Mouse (Mus musculus) layer of hippocampus, postnatal 10 days (tissue): ENCODE measurements at regions not wholly inside any gene's neighbourhood (a gene's known extent, or its start where the extent isn't known, plus 50 kb on each side); places are given as distances from the start of the nearest gene placed in this dataset.

Source experiments
- DNase-seq, 2 experiments: peaks; one replicate each; pipeline ENCODE4 v3.0.0; 2021; ENCODE audit warnings: low spot score in 2 of 2

DNA sequence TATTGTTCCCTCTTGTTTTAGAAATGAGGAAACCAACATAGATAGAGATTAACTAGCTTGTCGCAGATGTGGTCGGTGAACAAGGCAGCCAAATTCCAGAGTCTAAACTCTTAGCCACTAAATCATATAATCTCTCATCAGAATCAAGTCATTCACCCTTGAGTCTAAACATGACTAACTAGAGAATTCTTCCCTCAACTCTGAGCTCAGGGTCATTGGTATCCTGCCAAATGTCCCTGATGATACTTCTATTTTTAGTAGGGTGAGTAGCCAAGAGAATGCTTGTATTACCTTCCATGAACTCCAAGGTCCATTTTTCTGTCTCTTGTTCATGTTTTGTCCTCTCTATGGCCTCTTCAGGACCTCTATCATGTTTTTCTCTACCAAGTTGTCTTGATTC lies 174.9 kb upstream of the Tars start:
- DNase-seq: no peak

DNA sequence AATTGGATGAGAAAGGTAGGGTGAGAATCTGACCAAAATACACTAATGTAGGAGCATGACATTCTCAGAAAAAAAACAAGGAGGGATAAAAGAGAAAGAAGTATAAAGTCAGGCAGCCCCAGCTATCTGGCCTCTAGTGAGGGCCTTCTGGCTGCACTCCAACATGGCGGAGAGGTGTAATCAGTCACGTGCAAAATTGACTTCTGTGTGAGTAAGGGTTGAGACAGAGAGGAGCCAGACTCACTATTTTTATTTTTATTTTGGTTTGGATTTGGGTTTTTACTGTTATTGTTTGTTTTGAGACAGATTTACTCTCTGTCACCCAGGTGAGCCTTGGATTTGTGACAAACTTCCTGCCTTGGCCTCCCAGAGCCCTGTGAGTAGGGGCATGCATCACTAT lies 174.0 kb upstream of the Tars start:
- DNase-seq: no peak

DNA sequence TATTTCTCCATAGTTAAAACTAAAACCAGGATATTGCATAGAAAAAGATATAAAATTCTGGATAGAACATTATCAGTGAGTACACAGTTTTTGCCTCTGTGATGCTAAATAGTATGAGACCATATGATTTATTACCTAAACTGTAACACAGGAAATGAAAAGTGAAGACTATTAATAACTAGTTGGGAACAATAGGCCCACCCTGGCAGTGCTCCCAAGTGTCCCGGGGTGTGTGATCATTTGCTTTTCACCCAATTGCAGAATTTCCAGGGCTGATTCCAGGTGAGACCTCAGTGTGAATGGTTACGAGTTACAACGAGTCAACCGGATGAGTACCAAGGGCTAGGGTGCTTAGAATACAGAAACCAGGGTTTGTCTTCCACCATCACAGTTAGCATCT lies 172.6 kb upstream of the Tars start:
- DNase-seq: no peak

DNA sequence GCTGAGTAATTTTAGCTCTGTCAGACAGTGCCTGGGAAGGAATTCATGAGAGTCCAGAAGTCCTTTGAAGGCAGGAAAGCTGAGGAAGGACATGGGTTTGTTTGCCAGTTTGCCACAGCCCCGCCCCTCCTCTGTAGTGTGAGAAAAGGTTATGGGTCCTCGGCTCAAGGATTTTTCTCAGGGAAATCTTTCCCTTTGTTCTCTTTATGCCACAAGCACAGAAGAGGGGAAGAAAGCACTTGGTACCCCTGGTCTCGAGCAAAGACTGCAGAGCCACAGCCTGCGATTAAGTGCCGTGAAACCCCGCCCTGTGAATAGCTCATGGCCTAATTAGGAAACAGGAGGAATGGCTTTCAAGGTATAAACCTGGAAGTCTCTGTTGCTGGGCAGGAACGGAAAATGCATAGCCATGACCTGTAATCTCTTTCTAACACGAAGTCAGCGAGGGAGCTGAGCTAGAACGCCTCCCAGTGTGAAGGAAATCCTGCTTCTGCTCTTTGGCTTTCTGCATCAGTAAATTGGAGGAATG lies 166.1 kb upstream of the Tars start:
- no peak for DNase-seq

DNA sequence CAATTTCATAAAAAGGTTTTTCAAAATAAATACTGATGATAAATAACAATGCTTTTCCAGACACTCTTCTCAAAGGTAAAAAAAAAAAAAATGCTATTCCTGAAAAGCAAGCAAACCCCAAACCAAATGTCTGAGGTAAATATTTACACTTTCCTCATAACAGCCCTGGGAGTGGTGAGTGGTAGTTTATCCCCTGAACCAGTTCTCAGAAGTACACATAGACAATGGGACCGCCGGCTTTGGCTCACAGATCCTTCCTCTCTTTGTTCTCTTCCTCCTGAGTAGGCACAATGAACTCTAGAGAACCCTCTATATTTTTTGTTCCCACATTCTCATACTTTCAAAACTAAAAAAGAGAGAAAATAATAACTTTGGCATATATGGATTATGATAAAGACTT lies 153.1 kb upstream of the Tars start:
- no peak for DNase-seq

DNA sequence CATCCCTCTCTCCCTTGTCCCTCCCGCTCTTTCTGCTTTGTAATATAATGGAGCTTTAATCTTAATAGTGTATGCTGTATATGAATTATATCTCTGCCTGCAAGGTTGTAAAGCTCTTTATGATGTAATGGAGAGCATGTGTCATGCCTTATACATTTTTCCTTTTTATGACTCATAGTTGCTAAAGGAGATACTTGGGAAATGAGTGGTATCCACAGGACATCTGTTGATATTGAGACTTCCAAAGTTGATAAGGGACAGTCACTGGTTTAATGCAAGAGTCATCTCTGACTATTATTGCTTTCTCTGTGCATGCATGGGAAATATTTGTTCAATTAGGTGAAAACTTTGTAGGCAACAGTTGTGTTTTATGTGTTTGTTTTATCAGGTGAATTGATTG lies 152.6 kb upstream of the Tars start:
- DNase-seq: no peak

DNA sequence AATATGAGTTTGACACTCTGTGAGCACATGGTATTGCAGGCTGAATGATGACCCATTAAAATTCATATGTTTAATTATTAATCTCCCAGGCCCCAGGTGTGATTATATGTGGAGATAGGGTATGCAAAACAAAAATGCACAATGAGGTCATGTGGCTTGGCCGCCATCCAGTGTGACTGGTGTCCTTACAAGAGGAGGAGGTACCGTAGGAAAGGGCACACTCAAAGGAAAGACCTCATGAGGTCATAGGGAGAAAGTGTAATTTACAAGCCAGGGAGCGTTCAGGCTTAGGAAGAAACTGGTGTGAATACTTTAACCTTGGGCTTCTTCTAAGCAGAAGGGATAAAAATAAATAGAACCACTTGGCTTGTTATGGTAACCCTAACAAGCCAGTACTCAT lies 140.0 kb upstream of the Tars start:
- no peak for DNase-seq

DNA sequence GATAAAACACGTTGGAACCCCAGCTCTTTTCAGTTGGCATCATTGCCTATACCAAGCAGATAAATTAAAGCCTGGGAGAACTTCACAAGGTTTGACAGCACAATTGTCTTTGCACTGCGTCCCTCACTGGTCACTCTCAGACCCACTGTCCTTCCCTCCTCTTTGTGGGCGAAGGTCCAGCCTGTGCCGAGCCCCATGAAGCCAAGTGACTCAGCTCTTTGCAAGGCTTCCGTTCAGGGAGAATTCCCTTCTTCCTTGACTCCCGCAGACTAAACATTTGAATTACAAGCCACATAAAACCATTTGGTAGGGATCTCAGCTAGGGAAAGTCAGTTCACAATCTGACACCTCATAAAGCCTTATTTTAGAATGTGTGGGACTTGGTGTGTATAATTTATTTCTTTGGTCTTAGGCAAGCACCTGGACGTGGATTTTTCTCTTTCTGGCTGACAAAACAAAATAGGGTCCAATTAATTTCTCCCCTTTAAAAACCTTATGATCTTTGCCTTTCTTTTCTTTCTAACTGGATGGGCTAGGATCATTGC lies 136.7 kb upstream of the Tars start:
- DNase-seq: no peak

DNA sequence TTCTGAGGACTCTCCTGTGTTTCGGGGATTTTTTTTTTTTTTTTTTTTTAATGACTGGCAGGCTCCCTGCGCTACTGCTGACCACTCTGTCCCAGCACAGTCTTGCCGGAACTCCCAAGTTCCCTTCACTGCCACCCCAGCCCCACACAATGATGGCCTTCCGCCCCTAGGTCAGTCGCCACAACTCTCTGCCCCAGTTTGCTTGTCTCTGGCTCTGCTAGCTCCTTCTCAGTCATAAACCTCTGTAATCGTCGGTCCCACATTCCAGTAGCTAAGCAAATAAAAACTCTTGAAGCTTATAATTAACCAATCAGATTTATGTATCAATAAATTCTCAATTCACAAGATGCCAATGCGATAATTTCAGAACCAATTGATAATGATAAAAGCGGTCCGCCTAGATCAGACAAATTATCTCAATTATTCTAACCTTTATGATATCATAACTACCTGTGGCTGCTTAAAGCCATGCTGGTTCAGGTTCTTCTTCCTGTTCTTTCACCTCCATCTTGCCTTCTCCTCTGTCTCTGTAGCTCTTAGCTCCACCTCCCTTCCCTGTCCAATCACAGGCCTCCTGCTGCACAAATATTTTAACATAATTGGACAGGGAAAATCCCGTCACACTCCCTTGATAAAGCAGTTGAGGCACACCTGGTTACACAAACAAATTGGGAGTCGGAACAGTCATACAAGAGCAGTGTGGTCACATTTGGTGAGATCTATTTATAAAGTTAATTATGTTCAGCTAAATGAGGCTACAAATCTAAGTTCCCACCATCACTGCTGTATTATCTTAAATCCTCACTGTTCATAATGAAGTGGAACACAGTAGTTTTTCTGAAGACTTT lies 135.2 kb upstream of the Tars start:
- no peak for DNase-seq

DNA sequence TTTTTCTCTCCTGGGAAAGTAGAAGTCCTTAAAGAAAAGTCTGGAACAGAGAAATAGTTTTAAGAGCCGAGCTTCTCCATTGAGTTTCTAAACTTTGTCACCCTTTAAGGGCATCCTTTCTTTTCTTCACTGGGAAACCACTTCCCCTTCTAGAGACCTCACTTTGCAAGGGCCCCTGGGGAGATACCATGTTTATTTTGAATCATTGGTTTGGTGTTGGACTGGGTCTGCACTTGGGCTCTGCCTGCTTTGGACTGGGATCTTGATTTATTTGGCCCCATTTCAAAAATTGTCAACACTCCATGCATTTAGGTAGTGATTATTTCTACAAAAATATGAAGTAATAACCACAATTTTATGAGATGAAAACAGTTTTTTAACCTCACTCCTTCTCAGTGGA lies 134.2 kb upstream of the Tars start:
- DNase-seq: no peak

DNA sequence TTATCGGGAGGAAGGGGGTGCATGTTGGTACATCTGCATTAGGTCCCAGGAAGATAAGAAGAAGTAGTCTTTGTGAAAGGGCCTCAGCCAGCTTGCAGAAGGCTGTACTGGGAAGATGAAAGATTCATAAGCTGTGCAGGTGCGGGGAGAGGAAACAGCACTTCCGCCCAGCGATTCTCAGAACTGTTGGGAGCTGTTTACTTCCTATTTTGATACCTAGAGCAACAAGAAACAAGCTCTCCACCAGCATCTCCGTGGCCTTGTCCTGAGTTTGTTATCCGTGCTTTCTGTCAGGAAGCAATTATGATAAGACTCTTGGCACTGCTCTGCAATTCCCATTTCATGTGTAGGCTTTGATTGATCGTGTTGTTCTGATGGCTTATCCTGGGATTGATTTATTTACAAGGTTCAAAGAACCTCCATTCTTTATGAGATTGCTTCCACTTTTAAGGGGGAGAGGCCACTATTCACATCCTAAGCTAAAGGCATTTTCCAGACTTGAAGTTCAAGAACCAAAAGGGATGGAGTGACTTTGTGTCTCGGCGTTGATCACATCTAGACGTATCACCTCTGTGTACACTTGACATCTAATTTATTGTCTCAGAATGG lies 133.6 kb upstream of the Tars start:
- DNase-seq: no peak

DNA sequence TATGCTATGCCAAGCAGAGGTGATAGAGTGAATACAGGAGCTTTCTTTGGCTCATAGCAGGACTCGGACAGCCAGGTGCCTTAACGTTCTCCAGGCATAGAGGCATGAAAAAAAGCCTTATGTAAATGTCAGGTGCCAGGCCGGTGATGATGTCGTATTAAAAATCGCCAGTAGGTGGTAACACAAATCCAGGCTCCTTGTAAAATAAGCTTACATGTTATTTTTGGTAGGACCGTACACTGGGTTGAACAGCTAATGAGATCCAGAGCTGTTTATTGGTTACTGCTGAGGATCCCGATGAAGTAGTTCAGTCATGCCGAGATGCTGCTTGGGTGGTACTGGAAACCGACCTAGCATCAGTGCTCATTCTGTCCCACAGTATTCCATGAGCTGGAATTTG lies 133.1 kb upstream of the Tars start:
- DNase-seq: no peak

DNA sequence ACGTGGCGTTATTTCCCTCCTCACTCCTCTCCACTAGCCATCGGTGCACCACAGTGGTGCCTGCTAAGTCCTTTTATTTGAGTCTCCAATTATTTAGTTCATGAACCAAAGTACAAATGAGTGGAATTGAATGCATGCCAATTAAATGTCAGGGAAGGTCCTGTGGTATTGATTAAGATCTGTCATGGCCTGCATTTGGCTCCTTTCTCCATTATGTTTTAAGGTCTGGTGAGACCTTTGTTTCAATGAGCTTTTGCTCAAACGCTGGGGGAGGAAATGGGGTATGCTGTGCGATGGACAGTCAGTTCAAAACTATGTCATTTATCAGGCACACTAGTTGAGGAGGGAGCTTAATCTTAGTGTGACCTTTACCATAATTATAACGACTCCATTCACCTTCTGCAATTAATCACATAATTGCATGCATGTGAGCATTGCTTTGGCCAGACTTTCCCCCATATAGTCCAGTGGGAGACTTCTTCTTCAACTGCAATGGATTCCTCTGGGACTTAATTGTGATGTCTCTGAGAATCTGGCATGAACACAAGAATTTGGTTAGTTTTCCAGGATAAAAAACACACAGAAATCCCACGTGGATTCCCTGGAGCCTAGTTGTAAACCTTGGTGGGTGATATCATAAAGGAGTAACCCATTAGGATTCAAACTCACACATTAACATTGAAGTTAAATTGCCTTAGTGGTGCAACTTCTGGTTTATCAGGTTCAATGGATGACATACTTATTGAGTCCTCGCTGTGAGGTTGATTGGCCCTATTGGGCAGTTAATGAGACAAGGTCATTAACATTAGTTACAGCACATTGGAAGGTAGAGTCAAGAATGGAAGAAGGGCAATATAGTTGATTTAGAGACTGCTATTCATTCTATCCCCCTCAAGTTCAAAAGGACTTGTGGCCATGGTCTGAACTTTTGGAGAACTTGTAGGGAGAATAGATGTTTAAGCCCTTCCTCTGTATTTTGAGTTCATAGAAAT lies 130.7 kb upstream of the Tars start:
- no peak for DNase-seq

DNA sequence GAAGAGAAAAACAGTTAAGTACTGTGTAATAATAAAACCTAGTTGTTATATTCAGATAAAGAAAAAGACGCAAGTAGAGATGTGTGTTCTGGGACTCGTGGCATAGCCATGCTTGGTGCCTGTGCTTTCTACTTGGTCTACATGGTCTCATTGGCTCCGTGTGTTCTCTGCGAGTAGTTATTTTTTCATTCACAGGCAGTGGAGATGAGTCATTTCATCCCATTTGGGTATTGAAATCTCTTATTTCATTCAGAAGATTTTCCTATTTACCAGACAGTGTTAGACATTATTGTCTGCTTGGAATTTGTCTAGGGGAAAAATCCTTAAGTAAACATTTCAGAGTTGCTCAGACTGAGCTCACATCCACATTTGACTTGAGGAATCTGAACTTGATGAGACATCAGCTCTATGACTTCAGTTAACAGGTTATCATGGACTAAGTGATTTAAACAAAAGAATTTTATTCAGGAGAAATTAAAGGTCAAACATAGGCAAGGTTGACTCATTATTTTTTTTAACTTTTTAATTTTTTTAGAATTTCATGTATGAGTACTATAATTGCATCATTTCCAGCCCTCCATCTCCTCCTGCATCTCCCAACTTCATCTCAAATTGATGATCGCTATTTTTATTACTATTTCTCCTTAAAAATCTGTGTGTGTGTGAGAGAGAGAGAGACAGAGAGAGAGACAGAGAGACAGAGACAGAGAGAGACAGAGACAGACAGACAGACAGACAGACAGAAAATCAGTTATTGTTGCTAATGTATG lies 125.1 kb upstream of the Tars start:
- no peak for DNase-seq

DNA sequence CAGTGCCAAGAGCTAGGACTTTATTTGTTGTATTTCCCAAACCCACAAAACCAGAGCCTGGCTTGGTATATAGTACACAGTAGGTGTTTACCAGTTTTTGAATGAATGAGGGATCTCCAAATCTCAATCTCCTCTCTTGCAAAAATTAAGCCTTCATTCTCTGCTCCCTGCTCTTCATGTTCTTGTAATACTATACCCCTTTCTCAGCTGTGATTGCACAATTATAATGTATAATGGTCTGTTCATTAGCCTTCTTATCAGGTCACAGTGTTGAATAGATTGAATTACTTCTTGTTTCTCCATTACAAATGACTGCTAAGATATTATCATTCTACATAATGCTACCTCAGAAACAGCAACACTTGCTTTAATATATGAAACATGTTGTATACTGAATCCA lies 119.1 kb upstream of the Tars start:
- no peak for DNase-seq

DNA sequence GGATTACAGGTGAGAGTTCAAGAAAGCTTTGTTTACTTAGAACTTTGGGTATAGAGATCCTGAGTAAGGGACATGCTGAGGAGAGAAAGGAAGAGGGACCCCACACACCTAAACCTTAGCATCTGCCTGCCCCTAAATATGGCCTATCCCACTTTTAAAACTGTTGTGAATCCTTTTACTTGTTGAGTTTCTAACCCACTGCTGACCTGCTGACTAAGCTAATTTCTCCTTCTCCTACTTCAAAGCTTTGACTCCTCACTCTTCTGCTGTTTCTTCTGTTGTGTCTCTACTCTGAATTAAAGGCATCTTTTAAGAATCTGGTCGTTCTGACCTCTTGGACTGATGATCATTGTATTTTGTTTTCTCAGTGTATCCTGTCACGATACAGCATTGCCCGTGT lies 118.4 kb upstream of the Tars start:
- DNase-seq: no peak

DNA sequence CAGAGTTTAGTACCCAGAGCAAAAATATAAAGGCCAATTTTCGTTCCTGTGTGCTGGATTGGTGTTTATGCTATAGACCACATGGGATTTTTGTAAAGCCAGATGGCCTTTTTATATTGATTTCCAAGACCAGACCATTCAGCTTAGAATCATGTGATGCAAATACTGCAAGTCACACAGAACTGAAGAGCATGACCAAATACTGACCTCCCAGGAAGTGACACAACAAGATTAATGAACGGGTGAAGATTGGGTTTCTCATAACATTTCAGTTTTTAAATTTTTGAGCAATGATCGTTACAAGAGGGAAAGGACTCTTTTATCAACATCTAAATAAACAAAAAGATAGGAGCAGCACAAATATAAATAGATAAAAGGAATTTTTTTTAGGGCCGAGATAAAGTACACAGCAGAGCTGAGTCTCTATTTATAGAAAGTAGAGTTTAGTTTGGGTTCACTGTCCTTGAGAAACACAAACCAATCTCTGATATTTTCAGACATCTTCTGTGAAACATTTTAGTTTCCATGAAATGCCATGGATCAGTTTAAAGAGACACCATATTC lies 105.7 kb upstream of the Tars start:
- no peak for DNase-seq

DNA sequence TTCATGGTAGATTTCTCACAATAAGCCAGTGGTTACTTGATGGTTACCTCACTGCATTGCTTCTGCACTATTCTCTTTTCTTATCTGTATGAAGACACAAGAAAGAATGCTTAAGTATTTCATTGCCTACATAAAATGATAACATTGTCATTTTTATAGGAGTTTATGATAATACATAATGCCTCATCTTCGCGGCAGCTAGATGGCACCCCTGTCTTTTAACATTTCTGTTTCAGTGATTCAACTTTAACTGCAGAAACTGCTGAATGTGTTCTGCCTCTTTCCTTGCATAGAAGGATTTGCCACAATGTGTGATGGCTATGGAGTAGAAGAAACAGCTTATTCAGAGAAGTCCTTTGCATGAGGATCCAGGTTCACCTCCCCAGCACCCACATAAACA lies 97.0 kb upstream of the Tars start:
- DNase-seq: no peak

DNA sequence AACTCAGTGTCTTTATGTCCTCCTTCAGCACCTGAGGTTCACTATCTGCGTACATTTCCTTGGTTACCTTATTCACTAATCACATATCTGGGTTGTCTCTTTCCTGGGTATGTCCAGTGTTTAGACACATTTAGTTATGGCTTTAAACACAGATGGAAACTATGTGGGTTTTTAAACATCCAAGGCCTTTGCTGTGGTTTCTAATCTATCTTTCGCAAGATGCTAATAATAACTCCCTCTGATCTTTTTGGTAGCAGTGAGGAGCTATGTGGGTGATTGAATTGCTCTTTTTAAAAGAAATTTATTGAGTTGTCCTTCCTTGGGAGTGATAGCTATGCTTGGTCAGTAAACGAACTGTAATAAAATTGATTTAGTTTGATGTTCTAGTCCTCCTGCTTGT lies 89.7 kb upstream of the Tars start:
- no peak for DNase-seq

DNA sequence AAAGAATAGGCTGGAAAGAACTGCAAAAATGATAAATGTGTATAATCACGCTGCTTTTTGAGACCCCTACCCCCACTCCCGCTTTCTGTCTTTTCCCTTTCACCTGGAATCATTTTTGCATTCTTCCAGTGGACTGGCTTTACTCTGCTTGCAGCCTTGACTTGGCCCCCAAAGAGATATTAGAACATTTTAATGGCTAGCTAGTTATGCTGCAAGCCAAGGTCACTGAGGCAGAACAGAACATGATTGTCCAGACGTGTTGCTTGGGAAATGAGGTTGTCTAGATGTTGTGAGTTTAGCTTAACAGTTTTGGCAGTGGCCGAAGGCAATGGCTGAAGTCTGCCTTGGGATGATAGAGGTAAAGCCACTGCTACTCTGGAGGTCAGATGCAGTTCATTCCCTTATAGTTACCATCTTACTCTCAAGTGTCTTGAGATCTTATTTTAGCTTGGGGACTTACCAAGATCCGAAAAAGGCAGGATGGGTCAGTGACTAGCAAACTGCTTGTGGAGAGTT lies 87.9 kb upstream of the Tars start:
- DNase-seq: no peak
